Mouse (Mus musculus) monocyte, adult 2 months (primary cell): ENCODE measurements around the gene Fam47e.
"Not testable (repeated sequence)": the region's sequence is repeated elsewhere in the genome, so short reads cannot be mapped to it uniquely, and the experiment has no call there.

Experiments
- DNase-seq, 2 experiments: peaks; one replicate each; pipeline ENCODE4 v3.0.0; 2022; ENCODE audit warnings: low spot score in 2 of 2, low read depth in 1 of 2

Fam47e gene

DNA sequence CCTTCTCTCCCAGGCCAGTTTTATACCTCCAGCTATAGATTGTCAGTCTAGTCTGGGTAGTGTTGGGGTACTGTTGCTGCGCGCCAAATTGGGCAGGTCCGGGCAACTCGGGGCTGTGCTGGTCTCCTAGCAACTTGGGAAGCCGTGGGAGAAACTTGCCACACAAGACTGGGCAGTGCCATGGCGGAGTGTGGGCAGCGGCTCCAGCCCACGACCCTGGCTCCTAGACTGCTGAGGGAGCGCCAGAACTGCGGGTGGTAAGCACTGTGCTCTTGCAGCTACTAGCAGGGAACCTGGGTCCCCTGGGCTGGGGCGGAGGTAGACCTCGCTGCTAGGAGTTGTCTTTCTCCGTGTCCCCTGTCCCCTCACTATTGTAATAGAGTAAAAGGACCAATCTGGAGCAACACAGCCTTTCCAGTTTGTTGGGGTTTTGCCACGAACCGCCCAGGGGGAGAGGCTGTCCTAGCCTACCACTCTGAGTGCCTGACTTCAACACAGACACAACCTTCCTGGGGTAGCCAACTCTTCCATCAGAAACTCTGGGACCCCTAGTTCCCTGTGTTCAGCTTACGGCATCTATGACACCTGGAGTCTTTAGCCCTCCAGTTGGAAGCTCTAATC, at the start of gene Fam47e:
Fam47e (plus strand) TSS at position 179 of the 621 bp plus-strand sequence.
- no peak for DNase-seq

DNA sequence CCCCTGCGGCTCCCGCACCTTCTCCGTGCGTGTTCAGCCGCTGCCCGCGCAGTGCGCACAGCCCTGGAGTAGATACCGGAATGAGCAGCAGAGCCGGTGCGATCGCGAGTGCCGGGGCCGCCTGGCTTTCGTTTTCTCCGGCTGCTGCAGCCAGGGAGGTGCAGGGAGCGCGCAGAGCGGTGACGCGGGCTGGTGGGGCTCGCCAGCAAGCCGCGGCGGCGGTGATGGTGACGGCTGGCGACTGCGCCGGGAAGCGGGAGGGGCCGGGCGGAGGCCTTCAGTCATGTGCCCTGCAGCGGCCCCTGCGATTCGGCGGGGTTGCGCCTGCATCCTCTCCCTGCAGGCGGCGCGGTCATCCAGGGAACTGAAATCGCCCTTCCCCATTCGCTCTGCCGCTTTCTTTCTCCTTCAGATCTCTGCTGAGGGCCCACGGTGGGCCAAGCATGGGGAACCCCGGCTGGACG, 49.4 kb upstream of the Fam47e start:
- DNase-seq: peak; percentile 93 to 94

DNA sequence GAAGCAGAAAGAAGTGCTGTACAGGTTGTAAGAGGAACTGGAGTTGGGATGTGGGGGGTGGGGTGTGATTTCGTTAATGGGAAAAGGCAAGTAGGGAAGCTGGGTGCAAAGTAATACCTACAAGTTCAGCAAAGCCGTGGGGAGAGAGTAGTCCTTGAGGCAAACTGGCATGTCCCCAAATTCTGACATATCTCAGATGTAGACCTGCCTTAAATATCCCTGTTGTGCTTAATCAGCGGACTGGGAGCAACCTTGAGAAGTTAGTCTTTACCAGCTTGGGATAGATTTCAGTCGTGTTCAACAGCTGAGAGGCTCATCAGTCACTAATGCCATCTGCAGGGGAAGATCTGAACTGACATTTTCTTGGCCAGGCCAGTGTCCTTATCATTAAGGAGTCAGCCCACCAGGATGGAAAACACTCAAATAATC, 48.6 kb upstream of the Fam47e start:
- DNase-seq: no peak

DNA sequence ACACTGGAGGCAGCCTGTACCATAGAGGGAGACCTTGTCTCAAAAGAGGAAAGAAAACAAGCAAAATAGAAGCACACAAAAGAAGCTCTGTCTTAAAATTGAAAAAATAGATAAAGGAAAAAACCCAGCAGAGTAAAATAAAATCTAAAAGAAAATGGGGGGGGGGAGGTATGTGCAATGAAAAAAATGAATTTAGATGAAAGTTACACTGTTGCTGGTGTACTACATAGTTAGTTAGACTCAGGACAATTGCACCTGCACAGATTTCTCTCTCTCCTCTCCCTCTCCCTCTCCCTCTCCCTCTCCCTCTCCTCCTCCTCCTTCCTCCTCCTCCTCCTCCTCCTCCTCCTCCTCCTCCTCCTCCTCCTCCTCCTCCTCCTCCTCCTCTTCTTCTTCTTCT, 48.1 kb upstream of the Fam47e start, which contains the start of gene Scarb2:
Scarb2 (minus strand) TSS at position 101 of the 400 bp plus-strand sequence.
- no peak for DNase-seq

DNA sequence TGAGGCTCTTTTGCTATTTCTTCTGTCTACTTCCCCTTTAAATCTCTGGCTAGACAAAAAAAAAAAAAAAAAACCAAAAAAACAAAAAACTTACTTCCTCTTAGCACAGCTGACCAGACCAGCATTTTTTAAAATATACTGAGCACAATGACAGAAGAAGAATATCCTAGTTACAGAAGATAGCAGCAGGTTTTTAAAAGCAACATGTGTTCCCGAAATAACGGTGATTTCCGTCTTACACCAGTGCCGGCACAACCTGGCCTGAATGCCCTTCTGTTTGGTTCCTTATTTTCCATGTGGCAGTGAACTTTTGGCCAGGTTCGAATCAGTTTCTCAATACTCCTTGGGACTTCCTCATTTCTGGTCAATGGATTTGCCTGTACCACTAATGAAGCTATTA, 46.0 kb upstream of the Fam47e start:
- DNase-seq: peak; percentile 49 to 59

DNA sequence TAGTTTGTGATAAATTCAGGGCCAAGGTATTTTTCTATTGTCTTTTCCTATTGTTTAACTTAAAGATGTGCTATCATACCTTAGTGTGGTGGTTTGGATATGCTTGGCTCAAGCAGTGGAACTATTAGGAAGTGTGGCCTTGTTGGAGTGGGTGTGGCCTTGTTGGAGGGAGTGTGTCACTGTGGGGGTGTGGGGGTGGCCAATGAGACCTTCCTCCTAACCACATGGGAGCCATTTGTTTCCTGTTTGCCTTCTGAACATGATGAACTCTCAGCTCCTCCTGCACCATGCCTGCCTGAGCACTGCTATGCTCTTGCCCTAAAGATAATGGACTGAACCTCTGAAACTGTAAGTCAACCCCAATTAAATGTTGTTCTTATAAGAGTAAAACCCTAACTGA, 43.6 kb upstream of the Fam47e start:
- DNase-seq: peak; percentile 33 to 53

DNA sequence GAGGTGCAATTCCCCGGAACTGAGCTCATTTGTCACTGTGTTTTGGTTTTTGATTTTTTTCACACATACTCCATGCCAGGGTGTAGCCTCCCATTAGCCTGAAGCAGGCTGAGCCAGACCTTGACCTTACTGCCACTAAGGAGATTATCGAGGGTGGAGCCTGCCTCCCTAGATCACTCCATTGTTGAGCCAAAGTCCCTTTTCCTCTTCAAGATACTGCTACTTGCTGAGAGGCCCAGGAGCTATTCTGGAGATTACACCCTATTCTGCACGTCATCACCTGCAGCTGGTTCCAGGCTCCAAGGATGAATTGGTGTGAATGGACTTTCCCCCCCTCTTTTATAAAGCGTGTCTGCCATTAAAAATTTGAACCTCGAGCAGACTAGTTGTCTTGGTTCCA, 42.8 kb upstream of the Fam47e start:
- no peak for DNase-seq

DNA sequence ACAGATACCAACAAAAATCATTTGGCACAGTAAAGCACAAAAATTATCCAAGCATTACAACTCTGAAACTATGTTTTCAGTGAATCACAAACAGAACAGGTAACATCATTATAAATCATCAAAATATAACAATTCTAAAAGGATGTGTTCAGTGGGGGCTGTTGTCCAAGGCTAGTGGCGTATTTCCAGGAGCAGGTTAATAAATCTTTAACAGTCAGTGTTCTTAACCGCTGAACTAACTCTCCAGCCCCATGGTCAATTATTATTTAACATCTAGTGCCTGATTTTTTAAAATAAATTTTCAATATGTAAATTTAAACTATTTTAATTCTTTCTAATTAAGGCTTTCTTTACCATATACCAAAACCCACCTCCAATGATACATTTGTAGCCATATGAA, 33.7 kb upstream of the Fam47e start:
- DNase-seq: not testable (repeated sequence)

DNA sequence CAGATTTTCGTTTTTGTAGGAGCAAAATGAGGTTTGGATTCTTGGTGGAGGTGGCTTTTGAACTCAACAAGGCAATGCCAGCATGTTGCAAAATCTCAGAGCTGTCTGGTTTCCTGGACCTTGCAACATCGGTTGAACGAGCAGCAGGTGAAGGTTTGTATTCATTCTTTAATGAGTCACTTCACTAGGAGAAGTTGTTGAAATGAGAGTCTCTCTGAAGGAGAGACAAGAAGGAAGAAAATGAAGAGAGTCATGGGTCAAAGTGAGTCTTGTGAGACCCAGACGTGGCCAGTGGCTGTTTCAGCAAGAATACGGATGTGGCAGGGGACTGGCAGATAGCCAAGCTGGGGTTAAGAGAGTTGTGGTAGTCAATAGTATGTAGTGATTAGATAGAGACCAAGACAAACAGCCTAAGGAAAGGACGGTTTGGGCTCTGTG, 30.0 kb upstream of the Fam47e start:
- peak; percentile 42 to 45 for DNase-seq

DNA sequence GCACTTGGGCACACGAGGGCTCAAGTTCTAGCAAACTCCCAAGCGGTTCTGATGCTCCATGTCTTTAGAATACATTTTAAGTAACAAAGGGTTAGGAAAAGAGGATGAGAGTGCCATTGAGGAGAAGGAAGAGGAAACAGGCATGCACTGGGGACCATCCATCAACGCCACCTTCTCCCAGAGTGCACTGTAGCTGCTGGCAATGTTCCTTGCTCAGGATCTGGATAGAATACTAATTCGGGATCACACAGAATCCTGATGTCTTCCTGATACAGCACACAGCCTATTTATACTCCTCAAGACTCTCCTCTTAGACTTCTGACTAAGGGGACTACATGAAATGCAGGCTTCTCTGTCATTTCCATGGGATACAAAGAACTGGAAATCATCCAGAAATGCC, 15.2 kb upstream of the Fam47e start:
- DNase-seq: no peak

DNA sequence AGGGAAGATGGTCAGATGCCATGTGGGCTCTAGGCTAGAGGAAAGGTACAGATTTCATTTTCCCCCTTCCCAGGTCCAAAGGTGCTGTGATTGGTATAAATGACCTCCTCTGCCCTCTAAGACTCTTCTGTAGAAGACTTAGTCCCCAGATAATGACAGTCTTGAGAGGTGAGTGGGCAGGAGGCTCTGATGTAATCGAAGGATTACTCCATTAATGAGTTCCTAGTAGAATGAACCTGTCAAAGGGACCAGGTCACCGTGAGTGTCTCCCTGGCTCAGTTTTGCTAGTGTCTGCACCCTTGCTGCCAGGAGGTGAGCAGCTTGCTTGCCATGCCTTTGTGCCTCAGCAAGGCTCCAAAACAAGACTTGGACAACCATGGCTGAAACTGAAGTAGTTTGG, 2.3 kb upstream of the Fam47e start:
- no peak for DNase-seq

DNA sequence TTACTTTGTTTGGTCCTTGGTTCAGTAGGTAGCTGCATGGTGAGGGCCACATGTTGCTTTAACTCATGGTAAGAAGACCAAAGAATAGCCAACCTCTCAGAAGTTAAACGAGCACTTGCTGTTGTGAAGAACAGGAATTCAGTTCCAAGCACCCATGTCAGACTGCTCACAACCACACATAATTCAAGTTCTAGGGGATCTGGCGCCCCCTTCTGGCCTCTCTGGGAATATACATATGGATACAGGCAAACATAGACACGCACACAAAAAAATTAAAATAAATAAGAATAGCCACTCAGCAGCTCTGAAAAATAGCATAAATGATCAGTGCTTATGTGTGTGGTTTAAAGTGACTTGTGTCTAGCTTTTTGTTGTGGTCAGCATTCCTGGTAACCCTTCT, 930 bp upstream of the Fam47e start:
- DNase-seq: no peak

DNA sequence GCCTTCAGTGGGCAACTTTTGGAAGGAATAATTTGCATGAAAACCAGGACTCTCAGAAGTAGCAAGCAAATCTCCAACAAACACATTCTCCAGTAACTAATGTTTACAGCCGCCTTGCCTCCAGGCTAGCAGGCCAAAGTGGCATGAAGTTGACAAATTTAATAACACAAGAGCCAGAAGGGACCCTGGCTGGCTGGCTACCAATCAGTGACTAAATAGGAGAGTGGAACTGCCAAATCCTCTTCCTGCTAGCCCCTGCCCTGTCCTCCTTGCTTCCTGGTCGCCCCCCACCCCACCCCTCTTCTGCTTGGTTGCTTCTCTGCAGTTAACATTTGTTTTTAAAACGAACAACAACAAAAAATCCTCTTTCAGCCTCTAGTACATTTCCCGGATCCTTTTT, 426 bp upstream of the Fam47e start:
- no peak for DNase-seq

DNA sequence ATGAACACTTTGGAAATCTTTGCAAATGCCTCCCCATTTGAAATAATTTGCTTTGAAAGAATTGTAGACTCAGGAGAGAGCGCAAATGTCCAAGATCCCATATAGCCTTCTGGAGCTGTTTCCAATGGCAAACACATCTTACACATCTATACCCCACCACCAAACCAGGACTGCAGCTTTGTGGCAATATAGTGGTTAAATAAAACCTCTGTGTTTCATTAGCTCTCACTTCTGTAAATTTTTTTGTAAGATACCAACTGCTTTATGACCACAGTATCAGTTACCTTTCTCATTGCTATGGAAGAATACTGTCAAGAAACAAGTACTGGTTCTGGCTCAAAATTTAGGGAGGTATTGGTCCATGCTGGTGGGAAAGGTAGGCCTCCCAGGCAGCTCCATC, 1.0 kb downstream of the Fam47e start:
- DNase-seq: no peak

DNA sequence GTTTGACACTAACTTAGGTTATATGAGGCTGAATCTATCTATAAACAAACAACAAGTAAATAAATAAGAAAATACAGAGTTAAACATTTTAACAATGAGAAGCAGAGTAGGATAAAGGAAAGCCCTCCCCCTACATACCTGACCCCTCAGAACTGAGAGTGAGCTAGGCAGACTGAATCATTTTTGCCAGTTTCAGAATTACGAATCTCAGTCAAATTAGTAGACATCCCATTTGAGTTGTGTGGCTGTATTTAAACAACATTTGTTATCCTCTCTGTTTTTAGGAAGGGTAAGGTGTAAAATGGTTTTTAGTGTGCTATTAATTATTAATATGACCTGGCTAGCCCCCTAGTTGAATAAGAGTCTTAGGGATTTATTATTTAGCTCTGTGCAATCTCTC, 2.6 kb downstream of the Fam47e start:
- DNase-seq: no peak

DNA sequence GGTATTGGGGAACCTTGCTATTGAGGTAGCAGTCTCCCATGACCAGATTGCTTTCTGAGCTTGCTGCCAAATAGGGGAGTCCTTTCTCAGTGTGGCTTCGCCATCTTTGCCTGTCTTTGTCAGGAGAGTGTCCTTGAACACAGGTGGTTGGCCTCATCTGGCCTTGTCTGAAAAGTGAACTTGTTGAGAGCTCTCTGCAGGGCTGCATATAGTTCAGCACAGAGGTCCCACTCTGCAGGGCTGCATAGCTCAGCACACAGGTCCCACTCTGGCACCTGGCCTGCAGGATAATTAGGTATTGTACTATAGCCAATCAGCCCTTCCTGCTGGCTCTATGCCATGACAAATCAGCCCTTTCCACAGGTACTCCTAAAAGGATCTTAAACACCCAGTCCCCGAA, 5.3 kb downstream of the Fam47e start:
- DNase-seq: no peak

DNA sequence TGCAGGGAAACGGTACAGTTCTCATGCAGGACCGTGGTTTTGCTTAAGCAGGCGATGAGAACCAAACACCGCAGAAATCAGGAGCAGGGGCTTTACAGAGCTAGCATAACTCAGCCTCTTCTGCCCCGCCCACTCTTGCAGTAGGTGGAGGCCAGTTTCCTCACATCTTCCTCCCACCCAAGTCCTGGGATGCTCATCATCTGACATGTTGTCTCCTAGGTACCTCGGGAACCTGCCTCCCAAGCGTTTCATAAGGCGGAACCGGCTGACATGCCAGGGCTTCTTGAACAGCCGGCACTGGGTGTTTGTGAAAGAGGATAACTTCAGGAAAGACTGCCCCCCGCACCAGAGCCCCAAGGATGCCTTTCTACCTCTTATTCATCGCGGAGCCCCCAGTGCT, 7.1 kb downstream of the Fam47e start:
- DNase-seq: no peak

DNA sequence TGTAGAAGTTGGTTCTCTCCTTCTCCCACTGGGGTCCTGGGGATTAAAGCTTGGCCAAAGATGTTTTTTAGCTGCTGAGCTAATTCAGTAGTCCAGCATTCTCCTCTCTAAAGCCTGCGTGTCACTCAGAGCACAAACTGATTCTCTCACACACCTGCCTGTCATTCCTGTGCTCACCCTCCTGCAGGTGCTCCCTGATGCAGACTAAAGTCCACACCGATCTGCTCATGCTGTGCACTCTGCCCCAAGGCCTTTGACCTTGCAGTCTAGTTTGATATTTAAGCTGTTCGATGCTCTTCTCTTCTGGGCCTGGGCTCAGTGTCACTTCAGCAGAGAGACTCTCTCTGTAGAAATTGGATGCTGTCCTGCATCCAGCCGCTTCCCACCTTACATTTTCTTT, 16.4 kb downstream of the Fam47e start:
- no peak for DNase-seq

DNA sequence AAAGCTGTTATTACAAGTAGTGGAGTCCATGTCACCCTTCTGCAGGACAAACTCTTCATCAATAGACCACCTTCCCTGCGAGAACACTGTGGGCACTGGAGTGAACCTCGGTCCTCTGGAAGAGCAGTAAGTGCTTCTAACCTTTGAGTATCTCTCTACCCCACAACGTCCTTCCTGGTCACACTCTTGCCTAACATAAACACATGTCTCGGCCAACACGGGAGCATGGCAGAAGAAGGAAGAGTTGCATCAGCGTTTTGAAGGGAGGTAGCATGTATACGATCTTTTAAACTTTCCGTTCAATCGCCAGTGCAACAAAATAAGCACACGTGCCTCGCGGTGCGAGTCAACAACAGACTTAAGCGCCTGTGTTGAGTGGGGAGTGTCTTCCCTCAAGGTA, 24.7 kb downstream of the Fam47e start:
- DNase-seq: no peak

DNA sequence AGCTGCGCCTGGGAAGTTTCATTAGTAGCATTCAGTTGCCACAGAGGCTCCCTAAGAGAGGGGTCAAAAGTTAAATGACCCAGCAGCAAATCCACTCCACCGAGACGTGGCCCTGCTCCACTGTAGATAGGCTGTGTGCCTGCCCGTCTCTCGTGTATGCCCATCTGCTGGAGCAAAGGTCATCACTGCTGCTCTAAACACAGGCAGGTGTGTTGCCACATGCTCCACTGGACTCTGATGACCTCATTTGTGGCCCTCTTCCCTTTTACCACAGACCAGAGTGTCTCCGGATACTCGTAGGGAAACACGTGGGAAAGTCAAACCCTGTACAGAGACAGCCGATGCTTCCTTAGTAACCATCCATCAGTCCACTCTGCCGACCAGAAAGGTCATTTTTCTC, 31.1 kb downstream of the Fam47e start:
- DNase-seq: no peak

DNA sequence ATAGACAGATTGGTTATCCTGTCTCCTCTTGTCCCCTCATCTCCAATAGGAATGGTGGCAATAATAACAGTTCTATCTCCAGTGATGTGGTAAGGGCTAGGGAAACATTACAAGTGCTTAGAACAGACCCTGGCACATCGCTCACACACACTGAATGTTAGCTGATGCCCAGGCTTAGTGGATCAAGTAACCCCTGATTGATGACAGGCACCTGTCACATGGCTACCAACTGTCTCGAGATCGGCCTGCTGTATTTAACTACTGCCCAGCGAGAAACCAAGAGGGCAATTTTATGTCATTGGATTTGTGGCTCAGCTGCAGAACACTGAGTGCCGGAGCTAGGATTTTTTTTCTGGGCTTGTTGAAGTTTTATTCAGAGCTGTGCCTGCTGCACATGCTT, 40.2 kb downstream of the Fam47e start:
- DNase-seq: no peak

DNA sequence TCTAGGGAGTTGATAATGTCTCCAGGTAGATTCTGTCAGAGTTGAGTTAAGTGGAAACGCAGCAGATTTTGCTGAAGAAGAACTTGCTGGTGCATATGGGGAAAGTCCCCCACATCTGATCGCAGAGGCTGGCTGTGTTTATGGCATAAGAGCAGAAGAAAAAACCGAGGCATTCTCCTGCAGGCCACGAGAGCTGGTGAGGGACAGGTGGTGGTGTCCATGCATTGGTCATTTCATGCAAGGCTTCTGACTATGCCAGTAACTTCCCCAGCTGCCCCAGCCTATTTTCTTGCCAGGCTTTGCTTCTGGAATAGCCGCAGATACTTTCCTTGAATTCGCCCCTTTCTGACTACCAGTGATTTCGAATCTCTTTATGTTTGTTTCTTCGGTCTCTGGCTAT, 42.0 kb downstream of the Fam47e start:
- DNase-seq: no peak

DNA sequence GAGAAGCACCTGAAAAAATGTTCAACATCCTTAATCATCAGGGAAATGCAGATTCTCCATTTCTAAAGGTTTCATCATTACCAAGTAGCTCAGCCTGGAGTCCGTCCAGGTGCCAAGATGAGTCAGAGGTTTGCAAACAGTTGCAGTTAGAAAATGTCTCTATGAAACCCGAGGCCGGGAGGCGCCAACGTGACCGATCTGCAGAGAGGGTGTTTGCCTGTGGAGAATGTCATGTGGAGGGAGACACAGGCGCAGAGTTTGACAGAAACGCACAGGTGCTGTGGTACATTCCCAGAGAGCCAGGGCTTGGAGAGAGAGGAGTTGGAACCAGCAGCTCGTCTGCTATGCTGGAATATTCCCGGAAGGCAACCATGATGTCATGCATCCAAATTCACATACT, 44.2 kb downstream of the Fam47e start:
- DNase-seq: no peak
